Comparison of ENCODE assay signal across 8 mouse cellular contexts in genomic region chr4:37034200-37034599, GRCm38 (mm10).
DNase-seq lines count a peak whose midpoint lies in the region; ATAC-seq and TF ChIP-seq lines count a peak whose summit lies in the region.
"Had no signal": no experiment of that assay in that cellular context is flagged by ENCODE, and none has a peak within 500 bp of the region (broad histone marks: within the 10 kb centered on the region; RNA-seq: fewer than 3 reads in every experiment).

No protein-coding gene starts in this region.

- peak overlapping the region; percentile 46 for H3K4me2 ChIP-seq in lung, embryonic 14.5 days
- H3K4me2 ChIP-seq: embryonic facial prominence, embryonic 12.5 days had no signal

- peak; percentile 76 for DNase-seq in lung, embryonic 14.5 days
- DNase-seq in lung, postnatal 36 days, result no peak
- peak; percentile 55 to 62 for DNase-seq in frontal cortex, postnatal 36 days (ENCODE audit: low spot score in 2 of 2)
- peak; percentile 4 for DNase-seq in left cerebral cortex, adult 11 months (ENCODE audit: low spot score)
- DNase-seq in right cerebral cortex, postnatal 10 days (ENCODE audit: low spot score in 2 of 2), result peak; percentile 42 to 48
- DNase-seq in thymus, adult 18-20 months, result no peak
- no peak for DNase-seq in kidney, adult 11 months

- no peaks in the 10 kb centered on the region for H3K36me3 ChIP-seq in lung, embryonic 14.5 days (ENCODE audit: insufficient read depth)
- H3K36me3 ChIP-seq: embryonic facial prominence, embryonic 12.5 days had no signal

- H3K4me3 ChIP-seq in lung, embryonic 14.5 days (ENCODE audit: low read depth, low read length), result no peak overlapping the region
- H3K4me3 ChIP-seq: embryonic facial prominence, embryonic 12.5 days had no signal

- no peak for TF ChIP-seq CTCF in lung, embryonic 14.5 days (IDR thresholded peaks at IDR 0.05; ENCODE audit: low read depth)

- peaks cover 3% of the 10 kb centered on the region; the same call in 1 of the 2 replicates for H3K27me3 ChIP-seq in lung, embryonic 14.5 days (ENCODE audit: insufficient read depth, low read length)
- H3K27me3 ChIP-seq: embryonic facial prominence, embryonic 12.5 days had no signal

- H3K4me1 ChIP-seq in lung, embryonic 14.5 days (ENCODE audit: insufficient read depth), result no peaks in the 10 kb centered on the region
- H3K4me1 ChIP-seq: embryonic facial prominence, embryonic 12.5 days had no signal

- H3K9ac ChIP-seq in lung, embryonic 14.5 days, result no peak overlapping the region
- H3K9ac ChIP-seq: embryonic facial prominence, embryonic 12.5 days had no signal

- H3K9me3 ChIP-seq in lung, embryonic 14.5 days (ENCODE audit: low read depth, low read length), result no peaks in the 10 kb centered on the region
- H3K9me3 ChIP-seq: embryonic facial prominence, embryonic 12.5 days had no signal

- no peak overlapping the region for H3K27ac ChIP-seq in lung, embryonic 14.5 days (ENCODE audit: low read depth)
- H3K27ac ChIP-seq: embryonic facial prominence, embryonic 12.5 days had no signal

- ATAC-seq in lung, embryonic 14.5 days (ENCODE audit: insufficient read depth), result peak; percentile 81

- WGBS in lung, embryonic 14.5 days, result 28% methylated on average over 13 of the region's 13 CpGs

Comparison
In these comparisons a context has a peak if more than half of its experiments do, and no peak if none do; other contexts are left out.
1. DNase-seq: peak in lung, embryonic 14.5 days (single experiment), frontal cortex, postnatal 36 days (2 of 2), left cerebral cortex, adult 11 months (single experiment) and right cerebral cortex, postnatal 10 days (2 of 2); none in lung, postnatal 36 days (single experiment), thymus, adult 18-20 months (0 of 2) and kidney, adult 11 months (single experiment).